Mouse (Mus musculus) forebrain, embryonic 14.5 days (tissue): Measurements from ENCODE around the gene Hist1h1c. TPM values are rescaled to one million over a fixed set of nuclear protein-coding genes. Genes with fewer than 3 reads are reported as not detected.
"Not testable (repeated sequence)": the region's sequence is repeated elsewhere in the genome, so short reads cannot be mapped to it uniquely, and the experiment has no call there.

Experiments
- ATAC-seq: fragments of 200-750 bp; cut with Nextera tagmentation; 2 replicates; pipeline ENCODE4 v1.8.0; 2017; ENCODE audit warnings: mild to moderate bottlenecking, moderate library complexity
- DNase-seq: peaks from one replicate; pipeline ENCODE4 v3.0.0-alpha.2; 2015; ENCODE audit warnings: low spot score
- H3K27ac ChIP-seq: fragments of 300-500 bp; sonication (generic); 2 replicates; pipeline ENCODE4 v1.5.1; 2014; ENCODE audit warnings: low read depth, mild to moderate bottlenecking, control low read depth, low read length, moderate library complexity
- H3K27me3 ChIP-seq: fragments of 300-500 bp; sonication (generic); replicated peaks from 2 replicates; pipeline ENCODE4 v1.6.1; 2014; ENCODE audit warnings: low read length, control low read depth, mixed read lengths; ENCODE audit not compliant: control insufficient read depth, insufficient read depth
- H3K36me3 ChIP-seq: fragments of 300-500 bp; sonication (generic); 2 replicates; pipeline ENCODE4 v1.6.1; 2014; ENCODE audit warnings: low read length, control low read depth; ENCODE audit not compliant: control insufficient read depth, insufficient read depth
- H3K4me1 ChIP-seq: fragments of 300-500 bp; sonication (generic); 2 replicates; pipeline ENCODE4 v1.6.1; 2014; ENCODE audit warnings: antibody characterized with exemption, low read length, control low read depth; ENCODE audit not compliant: control insufficient read depth, insufficient read depth
- H3K4me2 ChIP-seq: fragments of 300-500 bp; sonication (generic); 2 replicates; pipeline ENCODE4 v1.6.1; 2014; ENCODE audit warnings: mild to moderate bottlenecking, control low read depth, low read length
- H3K4me3 ChIP-seq: fragments of 300-500 bp; sonication (generic); 2 replicates; pipeline ENCODE4 v1.5.1; 2014; ENCODE audit warnings: low read depth, low read length, control low read depth
- H3K9ac ChIP-seq: fragments of 300-500 bp; sonication (generic); 2 replicates; pipeline ENCODE4 v1.6.1; 2014; ENCODE audit warnings: mild to moderate bottlenecking, low read length, control low read depth, moderate library complexity
- H3K9me3 ChIP-seq: fragments of 300-500 bp; sonication (generic); replicated peaks from 2 replicates; pipeline ENCODE4 v1.6.1; 2016; ENCODE audit warnings: low read length, control low read depth, mixed read lengths; ENCODE audit not compliant: control insufficient read depth
- WGBS: fragments of 180-500 bp; shearing (Covaris S2); extraction: QIAGEN DNeasy Blood & Tissue Kit; methylation state at CpG from one replicate; pipeline ENCODE4 v1.1.7; 2014; 5-methylcytosine and 5-hydroxymethylcytosine counted together
- polyA plus RNA-seq: library from polyadenylated mRNA; unstranded; fragments of >200 nt; fragmentation: Nextera tagmentation; extraction: Ambion mirVana; gene quantifications from 2 replicates; pipeline ENCODE4 v1.2.1, GENCODE M21; 2014

Gene Hist1h1c
- polyA plus RNA-seq, 1 experiment from 2014 or later, result 25.2 TPM

DNA sequence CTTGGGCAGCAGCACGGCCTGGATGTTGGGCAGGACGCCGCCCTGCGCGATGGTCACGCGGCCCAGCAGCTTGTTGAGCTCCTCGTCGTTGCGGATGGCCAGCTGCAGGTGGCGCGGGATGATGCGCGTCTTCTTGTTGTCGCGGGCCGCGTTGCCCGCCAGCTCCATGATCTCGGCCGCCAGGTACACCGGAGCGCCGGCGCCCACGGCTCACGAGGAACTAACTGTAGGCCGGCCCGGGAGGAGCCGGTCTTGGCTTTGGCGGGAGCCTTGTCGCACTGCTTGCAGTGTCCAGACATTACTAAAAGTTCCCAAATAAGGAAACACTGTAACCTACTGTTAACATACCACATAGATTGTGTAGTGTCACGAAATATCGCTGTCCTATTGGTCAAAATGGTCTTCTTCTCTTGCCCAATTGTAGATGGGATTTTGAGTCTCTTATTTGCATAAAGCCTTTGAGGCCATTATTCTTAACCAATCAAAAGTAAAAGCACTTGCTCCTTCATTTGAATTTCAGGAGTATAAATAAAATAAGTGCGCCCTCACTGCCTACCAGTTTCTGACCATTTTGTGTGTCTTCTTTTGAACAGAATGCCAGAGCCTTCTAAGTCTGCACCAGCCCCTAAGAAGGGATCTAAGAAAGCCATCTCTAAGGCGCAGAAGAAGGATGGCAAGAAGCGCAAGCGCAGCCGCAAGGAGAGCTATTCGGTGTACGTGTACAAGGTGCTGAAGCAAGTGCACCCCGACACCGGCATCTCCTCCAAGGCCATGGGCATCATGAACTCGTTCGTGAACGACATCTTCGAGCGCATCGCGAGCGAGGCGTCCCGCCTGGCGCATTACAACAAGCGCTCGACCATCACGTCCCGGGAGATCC, 7.8 kb downstream of the Hist1h1c start, which contains the start of gene Hist1h2bb:
Gene Hist1h2bb (plus strand): TSS at position 534 of the 880 bp plus-strand sequence.
- H3K27me3 ChIP-seq, H3K9me3 ChIP-seq, H3K36me3 ChIP-seq: not testable (repeated sequence)
- DNase-seq (peak; percentile 99), ATAC-seq (peak; percentile 88)
- peaks cover 11% of the 10 kb centered on the region for H3K4me1 ChIP-seq
- H3K27ac ChIP-seq, result peak within 1 kb of the TSS; percentile 97
- WGBS, result under 1% methylated on average over 39 of the region's 58 CpGs
- H3K4me2 ChIP-seq, result peak within 1 kb of the TSS; percentile 54
- peak within 1 kb of the TSS; percentile 58 for H3K9ac ChIP-seq
- H3K4me3 ChIP-seq, result peak within 1 kb of the TSS; percentile 38

DNA sequence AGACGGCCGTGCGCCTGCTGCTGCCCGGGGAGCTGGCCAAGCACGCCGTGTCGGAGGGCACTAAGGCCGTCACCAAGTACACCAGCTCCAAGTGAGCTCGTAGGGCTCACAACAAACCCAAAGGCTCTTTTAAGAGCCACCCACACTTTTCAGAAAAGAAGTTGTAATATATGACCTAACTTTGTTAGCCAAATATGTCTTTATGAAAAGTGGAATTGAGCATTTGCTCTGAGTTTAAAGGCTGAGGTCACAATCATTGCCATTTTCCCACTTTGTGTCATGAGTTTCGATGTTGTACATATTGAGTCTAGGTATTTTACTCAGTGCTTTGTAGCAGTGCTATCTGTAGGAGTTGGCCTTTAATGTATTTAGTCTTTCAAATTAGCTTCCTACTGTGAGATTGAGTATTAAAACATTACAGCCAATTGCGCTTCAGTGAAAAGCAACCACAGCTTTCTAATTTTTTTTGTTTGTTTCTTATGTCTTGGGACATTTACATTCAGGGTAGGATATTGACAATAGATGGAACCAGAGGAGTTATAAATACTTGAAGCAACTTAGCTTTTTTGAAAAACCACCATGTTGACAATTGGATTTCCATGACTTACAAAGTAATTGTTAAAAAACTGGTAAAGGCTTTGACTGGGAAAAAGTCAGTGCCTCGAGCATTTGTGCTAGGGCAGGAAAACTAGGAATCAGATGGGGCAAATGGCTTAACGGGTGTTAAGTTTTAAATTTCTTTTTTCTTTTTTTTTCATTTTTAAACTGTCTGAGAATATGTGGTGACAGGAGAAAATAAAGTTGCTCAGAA, 8.7 kb downstream of the Hist1h1c start:
- Histone ChIP-seq H3K4me3 (peak overlapping the region; percentile 38), H3K4me2 (peak overlapping the region; percentile 54), H3K36me3 (no peaks in the 10 kb centered on the region), H3K27me3 (no peaks in the 10 kb centered on the region), H3K27ac (peak overlapping the region; percentile 97), H3K9me3 (no peaks in the 10 kb centered on the region), H3K4me1 (peaks cover 11% of the 10 kb centered on the region), H3K9ac (peak overlapping the region; percentile 58)
- ATAC-seq (no peak), DNase-seq (peak; percentile 29)
- 2% methylated on average over 12 of the region's 13 CpGs for WGBS

DNA sequence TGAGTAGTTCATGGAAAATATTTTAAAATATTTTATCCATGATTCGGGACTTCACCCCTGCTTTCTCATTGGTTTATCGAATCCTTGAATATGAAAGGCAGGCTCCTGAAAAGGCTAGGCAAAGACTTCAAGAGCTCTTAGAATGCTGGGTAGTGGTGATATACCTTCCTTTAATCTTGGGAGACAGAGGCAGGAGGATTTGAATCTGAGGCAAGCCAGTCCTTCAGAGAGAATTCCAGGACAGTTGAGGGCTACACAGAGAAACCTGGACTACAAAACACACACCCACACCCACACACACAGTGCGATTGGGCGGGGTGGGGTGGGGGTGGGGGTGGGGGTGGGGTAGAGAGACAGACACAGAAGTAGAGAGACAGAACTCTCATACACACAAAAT, 9.3 kb downstream of the Hist1h1c start:
- H3K4me2 ChIP-seq, result peak overlapping the region; percentile 54
- ATAC-seq, result no peak
- H3K36me3 ChIP-seq, result no peaks in the 10 kb centered on the region
- peak overlapping the region; percentile 97 for H3K27ac ChIP-seq
- peaks cover 13% of the 10 kb centered on the region for H3K4me1 ChIP-seq
- H3K9me3 ChIP-seq, result no peaks in the 10 kb centered on the region
- H3K4me3 ChIP-seq, result no peak overlapping the region
- WGBS, result 4% methylated on average over 4 of the region's 4 CpGs
- DNase-seq, result peak; percentile 42
- no peaks in the 10 kb centered on the region for H3K27me3 ChIP-seq
- H3K9ac ChIP-seq, result peak overlapping the region; percentile 58; the same call in 1 of the 2 replicates

DNA sequence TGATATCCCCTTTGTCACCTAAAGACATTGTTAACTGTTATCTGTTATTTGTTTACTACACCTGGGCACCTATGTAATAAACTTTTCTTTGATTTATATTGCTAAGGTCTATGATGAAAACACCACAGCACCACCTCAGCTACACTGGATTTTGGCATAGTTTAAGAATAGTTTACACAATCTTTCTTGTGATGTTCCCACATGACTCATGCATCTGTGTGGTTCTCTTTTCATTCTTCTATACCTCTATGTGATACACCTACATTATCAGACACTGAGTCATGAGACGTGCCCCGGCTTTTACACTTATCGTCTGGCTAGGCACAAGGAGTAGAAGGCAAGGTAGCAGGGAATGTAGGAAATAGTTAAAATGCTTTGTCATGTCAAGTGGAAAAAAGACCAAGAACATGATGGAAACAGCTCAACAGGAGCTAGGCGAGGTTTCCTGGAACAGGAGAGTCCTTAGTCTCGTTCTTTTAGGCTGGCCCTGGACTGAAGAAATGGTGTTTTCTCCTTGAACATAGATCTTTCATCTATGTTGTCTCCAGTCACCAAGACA, 11.0 kb downstream of the Hist1h1c start:
- 90% methylated on average over 5 of the region's 5 CpGs for WGBS
- Histone ChIP-seq H3K9ac (no peak overlapping the region), H3K9me3 (no peaks in the 10 kb centered on the region), H3K4me2 (no peak overlapping the region), H3K27ac (no peak overlapping the region; the same call in 1 of the 2 replicates), H3K27me3 (no peaks in the 10 kb centered on the region), H3K36me3 (no peaks in the 10 kb centered on the region), H3K4me1 (peaks cover 13% of the 10 kb centered on the region), H3K4me3 (no peak overlapping the region)
- ATAC-seq (no peak), DNase-seq (no peak)

DNA sequence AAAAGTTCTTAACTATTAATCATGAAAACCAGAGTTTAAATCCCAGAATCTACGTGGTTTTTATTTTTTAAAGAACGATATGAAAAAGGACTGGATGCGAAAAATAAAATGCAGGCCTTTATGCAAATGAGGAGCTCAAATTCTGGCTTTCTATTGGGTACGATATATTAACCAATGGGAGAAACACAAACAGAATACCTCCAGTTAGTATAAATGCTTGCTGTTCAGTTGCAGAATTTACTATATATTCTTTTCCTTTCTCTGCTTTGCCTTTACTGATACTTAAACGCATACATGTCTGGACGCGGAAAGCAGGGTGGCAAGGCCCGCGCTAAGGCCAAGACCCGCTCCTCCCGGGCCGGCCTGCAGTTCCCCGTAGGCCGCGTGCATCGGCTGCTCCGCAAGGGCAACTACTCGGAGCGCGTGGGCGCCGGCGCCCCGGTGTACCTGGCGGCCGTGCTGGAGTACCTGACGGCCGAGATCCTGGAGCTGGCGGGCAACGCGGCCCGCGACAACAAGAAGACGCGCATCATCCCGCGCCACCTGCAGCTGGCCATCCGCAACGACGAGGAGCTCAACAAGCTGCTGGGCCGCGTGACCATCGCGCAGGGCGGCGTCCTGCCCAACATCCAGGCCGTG, 12.3 kb downstream of the Hist1h1c start, which contains the start of gene Hist1h2ab:
Gene Hist1h2ab (plus strand): TSS at position 288 of the 639 bp plus-strand sequence.
- H3K4me2 ChIP-seq, result peak within 1 kb of the TSS; percentile 59
- peaks cover 13% of the 10 kb centered on the region for H3K4me1 ChIP-seq
- not testable (repeated sequence) for H3K27me3 ChIP-seq, H3K36me3 ChIP-seq, H3K9me3 ChIP-seq
- H3K9ac ChIP-seq, result peak within 1 kb of the TSS; percentile 64
- ATAC-seq, result peak; percentile 57
- WGBS, result under 1% methylated on average over 22 of the region's 47 CpGs
- peak within 1 kb of the TSS; percentile 96 for H3K27ac ChIP-seq
- peak within 1 kb of the TSS; percentile 40 for H3K4me3 ChIP-seq
- peak; percentile 94 for DNase-seq

DNA sequence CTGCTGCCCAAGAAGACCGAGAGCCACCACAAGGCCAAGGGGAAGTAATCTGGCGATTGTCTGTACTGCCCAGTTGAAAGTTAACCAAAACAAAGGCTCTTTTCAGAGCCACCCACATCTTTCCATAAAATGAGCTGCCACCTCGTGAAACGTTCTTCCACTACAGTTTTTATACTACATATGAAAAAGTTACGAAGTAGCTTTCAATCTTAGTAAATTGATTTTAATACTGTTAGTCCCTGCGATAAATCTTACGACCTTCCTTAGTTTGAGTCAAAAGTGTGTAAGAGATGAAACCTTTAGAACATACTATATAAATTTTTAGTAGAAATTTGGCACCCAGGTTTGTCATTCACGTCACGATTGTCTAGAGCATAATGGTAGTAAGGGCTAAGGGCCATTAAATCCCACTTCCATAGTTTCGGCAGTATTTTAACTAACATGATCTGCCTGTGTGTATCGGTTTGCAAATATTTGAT, 12.9 kb downstream of the Hist1h1c start:
- no peaks in the 10 kb centered on the region for H3K36me3 ChIP-seq
- peak overlapping the region; percentile 96 for H3K27ac ChIP-seq
- under 1% methylated on average over 11 of the region's 11 CpGs for WGBS
- H3K27me3 ChIP-seq, result no peaks in the 10 kb centered on the region
- no peaks in the 10 kb centered on the region for H3K9me3 ChIP-seq
- peak overlapping the region; percentile 40 for H3K4me3 ChIP-seq
- H3K4me1 ChIP-seq, result peaks cover 13% of the 10 kb centered on the region
- DNase-seq (peak; percentile 41), ATAC-seq (peak; percentile 25)
- H3K4me2 ChIP-seq, result peak overlapping the region; percentile 59
- H3K9ac ChIP-seq, result peak overlapping the region; percentile 64

DNA sequence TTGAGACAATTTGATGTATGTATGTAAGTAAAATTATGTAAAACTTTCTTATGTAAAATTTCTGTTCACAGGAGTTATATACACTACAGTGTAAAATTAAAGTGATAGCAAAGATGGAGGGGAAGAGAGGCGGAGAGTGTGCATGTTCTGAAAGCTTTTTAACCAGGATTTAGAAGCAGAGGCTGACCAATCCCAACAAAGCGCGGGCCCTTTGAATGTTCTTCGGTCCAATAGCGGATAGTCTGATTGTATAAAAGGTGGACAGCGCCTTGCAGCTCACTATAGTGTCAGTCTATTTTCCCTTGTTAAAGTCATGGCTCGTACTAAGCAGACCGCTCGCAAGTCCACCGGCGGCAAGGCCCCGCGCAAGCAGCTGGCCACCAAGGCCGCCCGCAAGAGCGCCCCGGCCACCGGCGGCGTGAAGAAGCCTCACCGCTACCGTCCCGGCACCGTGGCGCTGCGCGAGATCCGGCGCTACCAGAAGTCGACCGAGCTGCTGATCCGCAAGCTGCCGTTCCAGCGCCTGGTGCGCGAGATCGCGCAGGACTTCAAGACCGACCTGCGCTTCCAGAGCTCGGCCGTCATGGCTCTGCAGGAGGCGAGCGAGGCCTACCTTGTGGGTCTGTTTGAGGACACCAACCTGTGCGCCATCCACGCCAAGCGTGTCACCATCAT, 13.6 kb downstream of the Hist1h1c start, which contains the start of gene Hist1h3b:
Gene Hist1h3b (plus strand): TSS at position 201 of the 675 bp plus-strand sequence.
- Histone ChIP-seq H3K9ac (peak within 1 kb of the TSS; percentile 64), H3K4me3 (peak within 1 kb of the TSS; percentile 40), H3K27ac (peak within 1 kb of the TSS; percentile 96), H3K4me1 (peaks cover 11% of the 10 kb centered on the region), H3K4me2 (peak within 1 kb of the TSS; percentile 59)
- peak; percentile 85 for ATAC-seq
- not testable (repeated sequence) for H3K9me3 ChIP-seq, H3K27me3 ChIP-seq, H3K36me3 ChIP-seq
- 0% methylated on average over 16 of the region's 47 CpGs for WGBS
- peak; percentile 98 for DNase-seq
